Mouse (Mus musculus) cerebellum, adult 2 months (tissue): ENCODE data around the gene Ocln.

Source experiments
- CTCF ChIP-seq: fragments of 200-500 bp; IDR thresholded peaks from 2 replicates; pipeline ENCODE4 v1.5.1; 2011; ENCODE audit warnings: low read depth, mild to moderate bottlenecking, control low read depth, low read length, moderate library complexity, borderline replicate concordance; ENCODE audit not compliant: insufficient read depth
- POLR2A ChIP-seq: fragments of 200-500 bp; IDR thresholded peaks from 2 replicates; pipeline ENCODE4 v1.6.1; 2011; ENCODE audit warnings: low read length, control low read depth, borderline replicate concordance; ENCODE audit not compliant: insufficient read depth

- no peak for TF ChIP-seq CTCF
- TF ChIP-seq POLR2A, result peak; percentile 30; the same call in 1 of the 2 replicates
These were observed 26.4 kb downstream of the Ocln start for GRCm38 (mm10) chr13:100525935-100526648.
